Mouse (Mus musculus) midbrain, embryonic 11.5 days (tissue): ENCODE data around the gene Ffar1. TPM values are rescaled to one million over a fixed set of nuclear protein-coding genes. Genes with fewer than 3 reads are reported as not detected.

ENCODE experiments used
- ATAC-seq: fragments of 200-750 bp; cut with Nextera tagmentation; 2 replicates; pipeline ENCODE4 v1.8.0; 2017; ENCODE audit warnings: moderate TSS enrichment, moderate library complexity; ENCODE audit not compliant: low FRiP score
- DNase-seq: peaks from one replicate; pipeline ENCODE4 v3.0.0; 2015; ENCODE audit warnings: low spot score; ENCODE audit errors: missing footprints
- H3K27ac ChIP-seq: fragments of 300-500 bp; sonication (generic); 2 replicates; pipeline ENCODE4 v1.5.1; 2014; ENCODE audit warnings: low read depth, low read length
- H3K27me3 ChIP-seq: fragments of 300-500 bp; sonication (generic); 2 replicates; pipeline ENCODE4 v1.6.1; 2014; ENCODE audit warnings: mild to moderate bottlenecking, low read length, moderate library complexity, mixed read lengths; ENCODE audit not compliant: control insufficient read depth, insufficient read depth
- H3K36me3 ChIP-seq: fragments of 300-500 bp; sonication (generic); 2 replicates; pipeline ENCODE4 v1.6.1; 2014; ENCODE audit warnings: mild to moderate bottlenecking, low read length, moderate library complexity, mixed read lengths; ENCODE audit not compliant: control insufficient read depth, insufficient read depth
- H3K4me1 ChIP-seq: fragments of 300-500 bp; sonication (generic); 2 replicates; pipeline ENCODE4 v1.6.1; 2014; ENCODE audit warnings: low read length; ENCODE audit not compliant: control insufficient read depth, insufficient read depth
- H3K4me2 ChIP-seq: fragments of 300-500 bp; sonication (generic); 2 replicates; pipeline ENCODE4 v1.6.1; 2014; ENCODE audit warnings: mild to moderate bottlenecking, moderate library complexity
- H3K4me3 ChIP-seq: fragments of 300-500 bp; sonication (generic); 2 replicates; pipeline ENCODE4 v1.5.1; 2014; ENCODE audit warnings: low read depth, low read length
- H3K9ac ChIP-seq: fragments of 300-500 bp; sonication (generic); 2 replicates; pipeline ENCODE4 v1.6.1; 2014; ENCODE audit warnings: low read length
- H3K9me3 ChIP-seq: fragments of 300-500 bp; sonication (generic); 2 replicates; pipeline ENCODE4 v1.6.1; 2016; ENCODE audit warnings: low read length; ENCODE audit not compliant: control insufficient read depth
- WGBS: fragments of 180-500 bp; shearing (Covaris S2); extraction: QIAGEN DNeasy Blood & Tissue Kit; methylation state at CpG from one replicate; pipeline ENCODE4 v1.1.7; 2014; 5-methylcytosine and 5-hydroxymethylcytosine counted together
- polyA plus RNA-seq: library from polyadenylated mRNA; unstranded; fragments of >200 nt; fragmentation: Nextera tagmentation; extraction: Ambion mirVana; gene quantifications from 2 replicates; pipeline ENCODE4 v1.2.1, GENCODE M21; 2014

Gene Ffar1
- not detected in 2 replicates for polyA plus RNA-seq

DNA sequence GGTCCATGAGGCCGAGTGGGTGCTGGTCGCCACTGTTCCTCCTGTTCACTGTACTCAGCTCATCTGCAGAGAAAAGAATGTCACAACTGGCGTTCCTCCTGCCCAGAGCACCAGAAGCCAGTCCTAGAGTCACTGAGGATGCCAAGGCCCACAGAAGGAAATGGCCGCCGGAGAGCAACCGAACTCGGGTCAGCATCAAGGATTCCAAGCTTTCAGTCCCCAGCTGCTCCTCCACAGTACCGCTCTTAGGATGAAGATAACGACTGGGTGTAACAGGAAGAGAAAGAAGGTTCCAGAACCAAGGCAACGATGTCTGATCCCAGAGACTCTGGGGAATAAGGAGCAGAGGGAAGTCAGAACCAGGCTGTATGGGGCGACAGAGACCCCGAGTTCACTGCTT lies at the start of gene Ffar1:
Gene Ffar1, minus strand, starts transcription at position 101 of the 400 bp plus-strand sequence.
- Histone ChIP-seq H3K9me3 (no peaks in the 10 kb centered on the region), H3K27me3 (no peaks in the 10 kb centered on the region), H3K4me1 (no peaks in the 10 kb centered on the region), H3K27ac (no peak within 1 kb of the TSS), H3K4me3 (no peak within 1 kb of the TSS), H3K9ac (peak within 1 kb of the TSS; percentile 9; the same call in 1 of the 2 replicates), H3K36me3 (no peaks in the 10 kb centered on the region), H3K4me2 (no peak within 1 kb of the TSS)
- no peak for DNase-seq
- no peak for ATAC-seq
- WGBS = 88% methylated on average over 12 of the region's 12 CpGs

DNA sequence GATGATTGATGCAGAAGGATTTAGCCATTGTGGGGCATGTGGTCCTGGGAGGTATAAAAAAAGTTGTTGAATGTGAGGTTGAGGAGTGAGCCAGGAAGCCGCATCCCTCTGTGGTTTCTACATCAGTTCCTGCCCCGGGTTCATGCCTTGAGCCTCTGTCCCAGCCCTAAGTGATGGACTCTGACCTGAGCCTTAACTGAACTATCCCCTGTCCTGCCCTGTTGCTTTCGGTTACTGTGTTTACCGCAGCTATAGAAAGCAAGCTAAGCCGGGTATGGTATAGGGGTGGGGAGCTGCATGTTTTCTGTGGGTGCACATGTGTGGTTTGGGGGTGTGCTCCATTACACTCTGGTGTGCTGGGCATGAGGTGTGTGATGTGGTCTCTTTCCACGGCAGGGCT lies 48.4 kb upstream of the Ffar1 start:
- 0 out of 2 replicates have a peak, but pooled peaks cover 5% of the 10 kb centered on the region for H3K4me1 ChIP-seq
- no peaks in the 10 kb centered on the region for H3K9me3 ChIP-seq
- ATAC-seq = no peak
- no peak for DNase-seq
- no peak overlapping the region for H3K4me3 ChIP-seq
- H3K9ac ChIP-seq = no peak overlapping the region
- no peak overlapping the region for H3K27ac ChIP-seq
- no peaks in the 10 kb centered on the region for H3K27me3 ChIP-seq
- no peaks in the 10 kb centered on the region for H3K36me3 ChIP-seq
- no peak overlapping the region for H3K4me2 ChIP-seq
- 76% methylated on average over 6 of the region's 6 CpGs for WGBS

DNA sequence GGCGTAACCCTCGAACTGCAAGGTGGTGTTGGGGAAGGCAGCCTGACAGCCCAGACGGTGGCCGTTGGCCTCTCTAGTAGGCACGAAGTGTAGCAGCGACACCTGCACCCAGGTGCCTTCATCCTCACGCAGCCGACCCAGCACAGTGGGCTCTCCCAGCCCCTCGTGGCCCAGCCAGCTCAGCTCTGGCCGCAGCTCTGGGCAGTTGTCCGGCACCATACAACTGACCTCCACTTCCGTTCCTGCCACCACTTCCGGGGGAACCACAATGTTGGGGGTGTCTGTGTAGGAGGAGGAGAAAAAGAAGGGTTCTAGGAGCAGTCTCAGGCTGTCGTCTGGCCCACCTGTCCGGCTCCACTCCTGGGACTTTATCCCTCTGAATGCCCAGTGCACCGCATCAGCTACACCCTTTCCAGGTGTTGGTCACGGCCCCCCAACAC lies 47.6 kb upstream of the Ffar1 start:
- H3K4me1 ChIP-seq = 0 out of 2 replicates have a peak, but pooled peaks cover 5% of the 10 kb centered on the region
- no peaks in the 10 kb centered on the region for H3K27me3 ChIP-seq
- H3K4me3 ChIP-seq = peak overlapping the region; percentile 23; the same call in 1 of the 2 replicates
- no peak for DNase-seq
- H3K27ac ChIP-seq = no peak overlapping the region
- H3K36me3 ChIP-seq = no peaks in the 10 kb centered on the region
- no peaks in the 10 kb centered on the region for H3K9me3 ChIP-seq
- WGBS = 27% methylated on average over 17 of the region's 17 CpGs
- no peak overlapping the region for H3K9ac ChIP-seq
- H3K4me2 ChIP-seq = peak overlapping the region; percentile 44
- ATAC-seq = peak; percentile 6

DNA sequence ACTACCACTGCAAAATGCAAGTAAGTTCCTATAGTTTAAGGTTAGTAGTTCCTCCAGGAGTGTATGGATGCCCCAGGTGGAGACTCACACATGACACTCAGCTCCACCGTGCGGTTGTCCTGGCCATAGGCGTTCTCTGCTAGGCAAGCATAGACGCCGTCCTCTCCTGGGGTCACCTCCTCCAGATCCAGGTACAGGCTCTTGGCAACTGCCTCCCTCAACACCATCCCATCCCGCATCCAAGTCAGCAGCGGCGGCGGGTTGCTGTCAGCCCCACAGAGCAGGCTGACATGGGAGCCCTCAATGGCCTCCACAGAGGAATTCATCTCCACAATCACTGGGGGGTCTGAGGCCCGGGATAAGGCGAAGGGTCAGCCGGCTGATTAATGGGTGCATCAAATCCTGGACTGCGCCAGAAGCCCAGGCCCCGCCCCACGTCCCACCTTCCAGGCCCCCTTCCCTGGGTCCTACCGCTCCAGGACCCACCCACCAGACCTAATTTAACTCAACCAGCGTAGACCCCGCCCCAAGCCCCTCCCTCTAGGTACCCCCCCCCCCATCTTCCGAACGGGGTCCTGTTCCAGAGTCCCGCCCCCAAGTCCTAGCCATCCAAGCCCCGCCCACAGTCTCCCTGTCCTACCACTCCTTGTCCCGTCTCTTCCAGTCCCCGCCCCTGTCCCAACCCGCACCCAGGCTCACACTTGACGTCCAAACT lies 47.1 kb upstream of the Ffar1 start:
- WGBS = 2% methylated on average over 22 of the region's 26 CpGs

DNA sequence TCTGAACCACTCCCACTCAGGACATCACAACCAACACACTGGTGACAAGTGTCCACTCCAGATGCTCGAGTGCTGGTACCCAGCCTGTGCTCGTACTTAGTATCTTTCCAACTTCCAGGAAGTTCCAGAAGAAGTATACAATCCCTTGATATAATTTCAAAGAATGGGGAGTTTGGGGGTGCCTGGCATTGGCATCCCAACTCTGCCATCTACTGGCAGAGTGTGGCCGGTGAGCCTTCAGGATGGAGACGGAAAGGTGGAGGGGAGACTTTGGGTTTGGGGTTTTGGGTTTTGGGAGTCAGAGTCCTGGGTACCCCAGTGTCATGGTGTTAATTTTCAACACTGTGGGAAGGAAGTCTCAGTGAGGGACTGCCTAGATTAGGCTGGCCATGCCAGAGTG lies 42.7 kb upstream of the Ffar1 start:
- H3K27me3 ChIP-seq = no peaks in the 10 kb centered on the region
- H3K36me3 ChIP-seq = no peaks in the 10 kb centered on the region
- H3K4me3 ChIP-seq = no peak overlapping the region
- H3K4me1 ChIP-seq = 0 out of 2 replicates have a peak, but pooled peaks cover 5% of the 10 kb centered on the region
- no peak overlapping the region for H3K9ac ChIP-seq
- ATAC-seq = no peak
- H3K4me2 ChIP-seq = no peak overlapping the region
- 60% methylated on average over 4 of the region's 4 CpGs for WGBS
- DNase-seq = no peak
- no peak overlapping the region for H3K27ac ChIP-seq
- no peaks in the 10 kb centered on the region for H3K9me3 ChIP-seq

More for the DNA sequence above, 47.1 kb upstream of the Ffar1 start:
- H3K9ac ChIP-seq = peak overlapping the region; percentile 10; the same call in 1 of the 2 replicates
- H3K27me3 ChIP-seq = no peaks in the 10 kb centered on the region
- no peak overlapping the region for H3K27ac ChIP-seq
- H3K36me3 ChIP-seq = no peaks in the 10 kb centered on the region
- ATAC-seq = peak; percentile 77
- H3K4me1 ChIP-seq = 0 out of 2 replicates have a peak, but pooled peaks cover 5% of the 10 kb centered on the region
- no peaks in the 10 kb centered on the region for H3K9me3 ChIP-seq
- DNase-seq = peak; percentile 90
- peak overlapping the region; percentile 23 for H3K4me3 ChIP-seq
- H3K4me2 ChIP-seq = peak overlapping the region; percentile 44

DNA sequence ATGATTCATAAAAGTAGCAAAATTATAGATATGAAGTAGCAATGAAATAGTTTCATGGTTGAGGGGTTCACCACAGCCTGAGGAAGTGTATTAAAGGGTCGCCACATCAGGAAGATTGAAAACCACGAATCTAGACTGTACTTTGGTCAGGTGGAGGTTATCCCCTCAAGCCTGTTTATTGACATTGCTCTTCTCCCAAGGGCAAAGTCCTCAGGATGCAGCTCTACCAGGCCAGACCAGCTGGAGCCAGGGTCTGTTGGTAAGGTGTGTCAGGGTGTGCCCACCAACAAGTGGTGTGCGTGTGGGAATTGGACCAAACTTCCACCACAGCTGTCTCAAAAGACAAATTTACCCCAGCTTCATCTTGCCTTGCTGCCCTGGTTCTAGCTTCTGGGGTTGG lies 33.9 kb upstream of the Ffar1 start:
- no peaks in the 10 kb centered on the region for H3K27me3 ChIP-seq
- ATAC-seq = no peak

DNA sequence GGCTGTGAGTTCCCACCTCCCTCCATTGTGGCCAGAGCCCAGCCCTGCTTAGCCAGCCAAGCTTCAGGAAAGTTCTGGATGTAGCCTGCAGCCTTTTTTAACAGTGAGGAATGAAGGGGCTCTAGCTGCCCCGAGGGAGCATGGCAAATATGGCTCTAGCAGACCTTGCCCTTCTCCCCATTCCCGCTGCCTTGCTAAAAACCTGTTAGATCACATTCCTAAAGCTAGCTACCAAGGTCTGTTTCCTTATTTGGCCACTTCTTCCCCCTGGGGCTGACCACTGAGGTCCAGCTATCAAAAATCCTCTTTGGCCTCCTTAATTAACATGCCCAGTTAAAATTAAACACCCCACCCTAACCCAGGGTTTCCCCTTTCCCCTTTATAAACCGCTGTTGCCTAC lies 31.2 kb upstream of the Ffar1 start:
- no peak overlapping the region for H3K27ac ChIP-seq
- ATAC-seq = no peak
- WGBS = 70% methylated on average over 3 of the region's 3 CpGs

More for the DNA sequence above, 33.9 kb upstream of the Ffar1 start:
- H3K4me3 ChIP-seq = no peak overlapping the region
- no peak overlapping the region for H3K4me2 ChIP-seq
- no peak overlapping the region for H3K9ac ChIP-seq
- H3K27ac ChIP-seq = no peak overlapping the region
- no peaks in the 10 kb centered on the region for H3K9me3 ChIP-seq
- 85% methylated on average over 3 of the region's 3 CpGs for WGBS
- no peak for DNase-seq
- H3K4me1 ChIP-seq = no peaks in the 10 kb centered on the region
- no peaks in the 10 kb centered on the region for H3K36me3 ChIP-seq

DNA sequence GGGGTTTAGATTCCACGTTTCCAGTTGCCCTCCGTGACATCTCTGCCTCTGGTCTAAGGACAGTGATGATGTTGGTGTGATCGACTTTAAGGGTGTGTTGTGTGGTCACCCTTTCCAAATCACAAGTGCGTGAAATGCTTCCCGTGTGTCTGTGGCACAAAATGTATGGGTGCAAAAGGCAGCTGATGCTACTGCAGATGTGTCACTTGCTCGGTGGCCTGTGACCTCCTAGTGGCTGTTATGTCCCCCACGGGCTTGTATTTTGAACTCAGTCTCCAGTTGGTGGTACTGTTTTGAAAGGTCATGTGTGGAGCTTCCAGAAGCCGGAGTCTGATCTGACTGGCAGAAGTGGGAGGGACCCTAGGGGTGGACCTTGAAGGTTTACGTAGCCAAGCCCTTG lies 30.4 kb upstream of the Ffar1 start:
- no peak overlapping the region for H3K4me2 ChIP-seq
- DNase-seq (no peak), ATAC-seq (no peak)
- H3K36me3 ChIP-seq = no peaks in the 10 kb centered on the region
- H3K9me3 ChIP-seq = no peaks in the 10 kb centered on the region
- no peak overlapping the region for H3K27ac ChIP-seq
- H3K9ac ChIP-seq = no peak overlapping the region
- H3K4me3 ChIP-seq = no peak overlapping the region
- WGBS = 89% methylated on average over 9 of the region's 9 CpGs
- H3K4me1 ChIP-seq = no peaks in the 10 kb centered on the region
- no peaks in the 10 kb centered on the region for H3K27me3 ChIP-seq

More for the DNA sequence above, 31.2 kb upstream of the Ffar1 start:
- no peaks in the 10 kb centered on the region for H3K27me3 ChIP-seq
- no peak overlapping the region for H3K4me3 ChIP-seq
- H3K4me1 ChIP-seq = no peaks in the 10 kb centered on the region
- no peak for DNase-seq
- H3K9ac ChIP-seq = no peak overlapping the region
- H3K4me2 ChIP-seq = no peak overlapping the region
- H3K9me3 ChIP-seq = no peaks in the 10 kb centered on the region
- no peaks in the 10 kb centered on the region for H3K36me3 ChIP-seq

DNA sequence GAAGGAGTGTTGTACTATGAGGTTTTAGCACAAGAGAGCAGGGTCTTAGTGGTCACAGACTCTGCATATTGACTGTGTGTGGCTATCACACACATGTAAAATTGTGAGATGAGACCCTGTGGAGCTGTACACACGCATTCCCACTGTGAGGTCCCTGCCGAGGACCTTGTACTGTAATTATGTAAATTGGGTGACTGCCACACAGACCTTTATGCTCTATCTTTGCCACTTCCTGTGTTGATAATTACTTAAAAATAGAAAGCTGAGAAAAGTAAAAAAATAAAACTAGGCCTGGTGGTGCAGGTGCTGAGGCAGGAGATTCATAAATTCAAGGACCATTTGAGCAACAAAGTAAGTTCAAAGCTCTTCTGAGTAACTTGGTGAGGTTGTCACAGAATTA lies 29.3 kb upstream of the Ffar1 start:
- Histone ChIP-seq H3K9me3 (no peaks in the 10 kb centered on the region), H3K36me3 (no peaks in the 10 kb centered on the region), H3K27ac (no peak overlapping the region), H3K27me3 (no peaks in the 10 kb centered on the region), H3K4me3 (no peak overlapping the region), H3K4me1 (no peaks in the 10 kb centered on the region), H3K9ac (no peak overlapping the region), H3K4me2 (no peak overlapping the region)
- WGBS = 91% methylated on average over 2 of the region's 2 CpGs
- ATAC-seq (no peak), DNase-seq (no peak)
